Mouse (Mus musculus): ENCODE measurements around the gene Eya3. TPM values are rescaled to one million over a fixed set of nuclear protein-coding genes. Genes with fewer than 3 reads are reported as not detected.

Gene Eya3
- polyA plus RNA-seq (2015; fragmentation: Illumina TruSeq; extraction: RNeasy Lipid Tissue Mini Kit (QIAGEN cat#74804); ENCODE audit: insufficient read depth, low replicate concordance): 47.3 TPM

DNA sequence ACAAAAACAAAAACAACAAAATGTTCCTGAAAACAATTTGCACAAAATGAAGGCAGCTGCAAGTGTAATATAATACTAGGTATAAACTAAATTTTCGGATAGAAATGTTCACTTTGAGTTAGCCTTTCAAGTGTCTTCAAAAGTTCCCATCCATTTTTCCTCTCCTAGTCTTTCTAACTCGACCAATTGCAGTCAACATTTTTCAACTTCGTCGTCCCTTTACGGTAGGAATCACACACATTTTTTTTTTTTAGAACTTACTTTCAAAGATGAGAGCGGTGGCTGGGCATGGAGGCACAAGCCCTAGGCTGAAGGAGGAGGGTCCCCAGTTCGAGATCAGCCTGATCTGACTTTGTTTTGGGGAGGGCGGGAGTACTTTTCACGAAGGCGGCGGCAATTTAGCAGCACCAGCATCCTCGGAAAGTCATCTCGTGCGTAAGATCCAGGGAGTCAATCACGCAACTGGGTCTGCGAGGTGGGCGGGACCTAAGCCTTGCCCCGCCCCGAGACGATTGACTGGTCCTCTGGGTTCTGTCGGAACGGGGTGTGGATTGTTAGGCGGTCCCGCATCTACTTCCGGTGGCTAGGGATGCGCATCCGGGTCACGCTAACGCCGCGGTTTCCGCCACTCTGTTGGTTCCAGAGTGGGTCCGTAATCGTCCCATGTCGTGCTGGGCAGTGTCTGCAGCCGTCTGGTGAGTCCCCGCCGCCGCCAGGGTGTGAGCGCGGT, at the start of gene Eya3:
TSS of gene Eya3 (plus strand) at position 527 of the 730 bp plus-strand sequence.

GRCm38 (mm10) chr4:132732148-132732684, 93.4 kb downstream of the Eya3 start, which contains the start of gene Xkr8:
Gene Xkr8, minus strand, starts transcription at chr4:132732546.

DNA sequence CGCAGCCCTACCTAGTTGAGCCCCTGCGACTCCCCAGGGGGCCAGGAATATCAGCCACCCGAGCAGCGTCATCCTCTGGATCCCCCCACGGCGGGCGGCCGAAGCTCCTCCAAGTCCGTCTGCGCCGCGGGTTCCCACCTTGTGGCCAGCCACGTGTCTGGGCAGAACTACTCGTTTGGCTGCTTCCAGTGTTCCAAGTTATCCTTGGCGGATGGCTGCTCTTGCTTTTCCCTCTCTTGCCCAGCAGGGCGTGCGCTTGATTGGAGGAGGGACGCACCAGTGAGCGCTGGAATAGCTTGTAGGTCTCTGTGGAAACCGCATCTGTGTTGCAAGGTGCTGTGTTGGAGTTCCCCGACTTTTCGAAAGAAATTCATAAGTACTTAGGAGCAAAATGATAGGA, 118.2 kb downstream of the Eya3 start, which contains the start of gene Smpdl3b:
TSS of gene Smpdl3b (minus strand) at position 279 of the 400 bp plus-strand sequence.

GRCm38 (mm10) chr4:132767914-132768876, 129.4 kb downstream of the Eya3 start, which contains the start of gene Rpa2:
Gene Rpa2, plus strand, starts transcription at chr4:132768332.

Other genes starting within 250 kb of the Eya3 start
- 21.3 TPM for gene Phactr4, start 216.5 kb upstream of the Eya3 start, polyA plus RNA-seq (2015; fragmentation: Illumina TruSeq; extraction: RNeasy Lipid Tissue Mini Kit (QIAGEN cat#74804); ENCODE audit: insufficient read depth, low replicate concordance)
- gene Med18, start 175.1 kb upstream of the Eya3 start, polyA plus RNA-seq (2015; fragmentation: Illumina TruSeq; extraction: RNeasy Lipid Tissue Mini Kit (QIAGEN cat#74804); ENCODE audit: insufficient read depth, low replicate concordance): 7.9 TPM
- gene Sesn2, start 128.5 kb upstream of the Eya3 start, polyA plus RNA-seq (2015; fragmentation: Illumina TruSeq; extraction: RNeasy Lipid Tissue Mini Kit (QIAGEN cat#74804); ENCODE audit: insufficient read depth, low replicate concordance): 5.6 TPM
- gene Atpif1, start 105.3 kb upstream of the Eya3 start, polyA plus RNA-seq (2015; fragmentation: Illumina TruSeq; extraction: RNeasy Lipid Tissue Mini Kit (QIAGEN cat#74804); ENCODE audit: insufficient read depth, low replicate concordance): 190 TPM
- 258 TPM for gene Dnajc8, start 103.4 kb upstream of the Eya3 start, polyA plus RNA-seq (2015; fragmentation: Illumina TruSeq; extraction: RNeasy Lipid Tissue Mini Kit (QIAGEN cat#74804); ENCODE audit: insufficient read depth, low replicate concordance)
- 12.6 TPM for gene Ptafr, start 74.9 kb upstream of the Eya3 start, polyA plus RNA-seq (2015; fragmentation: Illumina TruSeq; extraction: RNeasy Lipid Tissue Mini Kit (QIAGEN cat#74804); ENCODE audit: insufficient read depth, low replicate concordance)
- 2.7 TPM for gene Xkr8, start 93.6 kb downstream of the Eya3 start, polyA plus RNA-seq (2015; fragmentation: Illumina TruSeq; extraction: RNeasy Lipid Tissue Mini Kit (QIAGEN cat#74804); ENCODE audit: insufficient read depth, low replicate concordance)
- gene Smpdl3b, start 118.3 kb downstream of the Eya3 start, polyA plus RNA-seq (2015; fragmentation: Illumina TruSeq; extraction: RNeasy Lipid Tissue Mini Kit (QIAGEN cat#74804); ENCODE audit: insufficient read depth, low replicate concordance): 1.1 TPM
- gene Rpa2, start 129.3 kb downstream of the Eya3 start, polyA plus RNA-seq (2015; fragmentation: Illumina TruSeq; extraction: RNeasy Lipid Tissue Mini Kit (QIAGEN cat#74804); ENCODE audit: insufficient read depth, low replicate concordance): 24.6 TPM
- 85.3 TPM for gene Themis2, start 157.4 kb downstream of the Eya3 start, polyA plus RNA-seq (2015; fragmentation: Illumina TruSeq; extraction: RNeasy Lipid Tissue Mini Kit (QIAGEN cat#74804); ENCODE audit: insufficient read depth, low replicate concordance)
- gene Ppp1r8, start 204.2 kb downstream of the Eya3 start, polyA plus RNA-seq (2015; fragmentation: Illumina TruSeq; extraction: RNeasy Lipid Tissue Mini Kit (QIAGEN cat#74804); ENCODE audit: insufficient read depth, low replicate concordance): 47.1 TPM
- 55.2 TPM for gene Stx12, start 245.5 kb downstream of the Eya3 start, polyA plus RNA-seq (2015; fragmentation: Illumina TruSeq; extraction: RNeasy Lipid Tissue Mini Kit (QIAGEN cat#74804); ENCODE audit: insufficient read depth, low replicate concordance)